Mouse (Mus musculus): ENCODE results near the gene Lyzl6. TPM values are rescaled to one million over a fixed set of nuclear protein-coding genes. Genes with fewer than 3 reads are reported as not detected.

Lyzl6 gene
- polyA plus RNA-seq, 1 experiment: not detected

GRCm38 (mm10) chr11:103636261-103636660 is 2.4 kb downstream of the Lyzl6 start:
- Histone ChIP-seq H3ac (ENCODE audit: control insufficient read depth, insufficient read length) (no peak overlapping the region), H3K79me2 (ENCODE audit: control insufficient read depth, insufficient read depth) (no peaks in the 10 kb centered on the region), H3K27me3 (ENCODE audit: control insufficient read depth, insufficient read depth, insufficient read length) (peaks cover 37% of the 10 kb centered on the region), H3K36me3 (ENCODE audit: control insufficient read depth, insufficient read depth) (no peaks in the 10 kb centered on the region), H3K4me2 (ENCODE audit: low read depth) (no peak overlapping the region), H3K4me3 (no peak overlapping the region)
- no peak for TF ChIP-seq E2F4 (IDR thresholded peaks at IDR 0.05; ENCODE audit: insufficient read depth)
- no peak for TF ChIP-seq USF1 (IDR thresholded peaks at IDR 0.05; ENCODE audit: low read depth)
- no peak for TF ChIP-seq MYOD1 (IDR thresholded peaks at IDR 0.05; ENCODE audit: control insufficient read depth in 1 of 3, insufficient read length in 2 of 3, low read depth in 2 of 3)
- TF ChIP-seq CEBPB (IDR thresholded peaks at IDR 0.05; ENCODE audit: insufficient read depth, poor library complexity, severe bottlenecking): no peak
- TF ChIP-seq POLR2A (IDR thresholded peaks at IDR 0.05; ENCODE audit: insufficient read length, low read depth): no peak

DNA sequence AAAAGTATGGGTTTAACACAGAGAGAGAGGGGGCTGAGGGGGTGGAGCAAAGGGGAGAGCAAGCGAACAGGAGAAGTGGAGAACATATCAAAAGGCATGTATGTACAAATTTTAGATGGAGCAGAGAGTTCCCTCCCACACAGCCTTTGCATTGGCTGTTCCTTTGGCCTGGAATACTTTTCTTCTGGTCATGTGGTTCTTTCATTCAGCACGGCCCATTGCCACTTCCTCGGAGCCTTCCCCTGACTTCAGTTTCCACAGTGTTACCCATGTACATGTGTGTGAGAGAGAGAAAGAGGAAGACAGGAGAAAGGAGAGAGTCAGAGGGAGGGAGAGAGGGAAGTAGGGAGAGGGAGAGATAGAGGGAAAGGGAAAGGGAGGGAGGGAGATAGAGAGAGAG is 3.2 kb downstream of the Lyzl6 start:
- peaks cover 29% of the 10 kb centered on the region for H3K27me3 ChIP-seq (ENCODE audit: control insufficient read depth, insufficient read depth, insufficient read length)
- no peak for TF ChIP-seq TCF3 (IDR thresholded peaks at IDR 0.05; ENCODE audit: insufficient read length, low read depth)
- TF ChIP-seq E2F4 (IDR thresholded peaks at IDR 0.05; ENCODE audit: insufficient read depth): no peak
- TF ChIP-seq TCF12 (IDR thresholded peaks at IDR 0.05; ENCODE audit: insufficient read depth, poor library complexity, severe bottlenecking): no peak
- TF ChIP-seq SRF (IDR thresholded peaks at IDR 0.05; ENCODE audit: control insufficient read depth, insufficient read length, low read depth): no peak
- no peak for TF ChIP-seq USF1 (IDR thresholded peaks at IDR 0.05; ENCODE audit: low read depth)
- no peak for TF ChIP-seq MYOD1 (IDR thresholded peaks at IDR 0.05; ENCODE audit: control insufficient read depth in 1 of 3, insufficient read length in 2 of 3, low read depth in 2 of 3)
- no peak for TF ChIP-seq MYOG (IDR thresholded peaks at IDR 0.05; ENCODE audit: control insufficient read depth in 1 of 3, insufficient read depth in 1 of 3, insufficient read length in 2 of 3, low read depth in 2 of 3)
- no peak for TF ChIP-seq POLR2A (IDR thresholded peaks at IDR 0.05; ENCODE audit: insufficient read length, low read depth)
- no peak for TF ChIP-seq REST (IDR thresholded peaks at IDR 0.05; ENCODE audit: insufficient read depth, insufficient read length)
- no peak for TF ChIP-seq POLR2AphosphoS2 (IDR thresholded peaks at IDR 0.05; ENCODE audit: insufficient read length, low read depth)
- TF ChIP-seq MAX (IDR thresholded peaks at IDR 0.05; ENCODE audit: low read depth): no peak
- no peak for TF ChIP-seq CEBPB (IDR thresholded peaks at IDR 0.05; ENCODE audit: insufficient read depth, poor library complexity, severe bottlenecking)
- H3K79me2 ChIP-seq (ENCODE audit: control insufficient read depth, insufficient read depth): no peaks in the 10 kb centered on the region
- H3ac ChIP-seq (ENCODE audit: control insufficient read depth, insufficient read length): no peak overlapping the region
- H3K4me2 ChIP-seq (ENCODE audit: low read depth): no peak overlapping the region
- no peaks in the 10 kb centered on the region for H3K36me3 ChIP-seq (ENCODE audit: control insufficient read depth, insufficient read depth)
- no peak overlapping the region for H3K4me3 ChIP-seq

DNA sequence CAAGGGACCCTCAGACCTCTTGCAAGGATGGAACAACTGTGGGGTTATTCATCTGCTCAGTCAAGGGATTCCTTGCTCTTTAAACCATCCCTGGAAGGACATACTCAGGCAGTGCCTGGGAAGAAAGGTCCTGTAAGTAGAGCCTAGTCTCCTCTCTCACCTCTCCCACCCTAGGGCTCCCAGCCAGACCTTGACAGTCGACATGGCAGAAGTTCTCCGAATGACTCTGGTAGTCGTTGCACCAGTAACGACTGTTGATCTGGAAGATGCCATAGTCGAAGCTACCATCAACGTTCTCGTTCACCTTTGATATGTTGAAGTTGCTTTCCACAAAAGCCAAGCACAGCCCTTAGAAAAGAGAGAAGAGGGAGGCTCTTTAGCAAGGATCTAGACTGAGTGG is 3.9 kb downstream of the Lyzl6 start:
- Histone ChIP-seq H3K27me3 (ENCODE audit: control insufficient read depth, insufficient read depth, insufficient read length) (peaks cover 24% of the 10 kb centered on the region), H3K79me2 (ENCODE audit: control insufficient read depth, insufficient read depth) (no peaks in the 10 kb centered on the region), H3K36me3 (ENCODE audit: control insufficient read depth, insufficient read depth) (no peaks in the 10 kb centered on the region), H3ac (ENCODE audit: control insufficient read depth, insufficient read length) (no peak overlapping the region), H3K4me2 (ENCODE audit: low read depth) (no peak overlapping the region), H3K4me3 (no peak overlapping the region)
- TF ChIP-seq TCF12 (IDR thresholded peaks at IDR 0.05; ENCODE audit: insufficient read depth, poor library complexity, severe bottlenecking) (no peak), USF1 (IDR thresholded peaks at IDR 0.05; ENCODE audit: low read depth) (no peak), TCF3 (IDR thresholded peaks at IDR 0.05; ENCODE audit: insufficient read length, low read depth) (no peak), POLR2AphosphoS2 (IDR thresholded peaks at IDR 0.05; ENCODE audit: insufficient read length, low read depth) (no peak), MYOD1 (IDR thresholded peaks at IDR 0.05; ENCODE audit: control insufficient read depth in 1 of 3, insufficient read length in 2 of 3, low read depth in 2 of 3) (no peak), MYOG (IDR thresholded peaks at IDR 0.05; ENCODE audit: control insufficient read depth in 1 of 3, insufficient read depth in 1 of 3, insufficient read length in 2 of 3, low read depth in 2 of 3) (no peak), MAX (IDR thresholded peaks at IDR 0.05; ENCODE audit: low read depth) (no peak), POLR2A (IDR thresholded peaks at IDR 0.05; ENCODE audit: insufficient read length, low read depth) (no peak), CEBPB (IDR thresholded peaks at IDR 0.05; ENCODE audit: insufficient read depth, poor library complexity, severe bottlenecking) (no peak), E2F4 (IDR thresholded peaks at IDR 0.05; ENCODE audit: insufficient read depth) (no peak)

- no peak overlapping the region for H3K4me2 ChIP-seq (ENCODE audit: low read depth)
- H3K4me3 ChIP-seq: no peak overlapping the region
- H3K27me3 ChIP-seq (ENCODE audit: control insufficient read depth, insufficient read depth, insufficient read length): peaks cover 7% of the 10 kb centered on the region
- no peak for TF ChIP-seq REST (IDR thresholded peaks at IDR 0.05; ENCODE audit: insufficient read depth, insufficient read length)
- no peak for TF ChIP-seq POLR2A (IDR thresholded peaks at IDR 0.05; ENCODE audit: insufficient read length, low read depth)
- no peak for TF ChIP-seq USF1 (IDR thresholded peaks at IDR 0.05; ENCODE audit: low read depth)
- TF ChIP-seq MYOG (IDR thresholded peaks at IDR 0.05; ENCODE audit: control insufficient read depth in 1 of 3, insufficient read depth in 1 of 3, insufficient read length in 2 of 3, low read depth in 2 of 3): no peak
- no peak for TF ChIP-seq SRF (IDR thresholded peaks at IDR 0.05; ENCODE audit: control insufficient read depth, insufficient read length, low read depth)
- no peak for TF ChIP-seq TCF12 (IDR thresholded peaks at IDR 0.05; ENCODE audit: insufficient read depth, poor library complexity, severe bottlenecking)
- no peak for TF ChIP-seq MYOD1 (IDR thresholded peaks at IDR 0.05; ENCODE audit: control insufficient read depth in 1 of 3, insufficient read length in 2 of 3, low read depth in 2 of 3)
- H3ac ChIP-seq (ENCODE audit: control insufficient read depth, insufficient read length): no peak overlapping the region
- no peaks in the 10 kb centered on the region for H3K79me2 ChIP-seq (ENCODE audit: control insufficient read depth, insufficient read depth)
- no peaks in the 10 kb centered on the region for H3K36me3 ChIP-seq (ENCODE audit: control insufficient read depth, insufficient read depth)
Observed at GRCm38 (mm10) chr11:103627453-103627852, 11.2 kb downstream of the Lyzl6 start.

DNA sequence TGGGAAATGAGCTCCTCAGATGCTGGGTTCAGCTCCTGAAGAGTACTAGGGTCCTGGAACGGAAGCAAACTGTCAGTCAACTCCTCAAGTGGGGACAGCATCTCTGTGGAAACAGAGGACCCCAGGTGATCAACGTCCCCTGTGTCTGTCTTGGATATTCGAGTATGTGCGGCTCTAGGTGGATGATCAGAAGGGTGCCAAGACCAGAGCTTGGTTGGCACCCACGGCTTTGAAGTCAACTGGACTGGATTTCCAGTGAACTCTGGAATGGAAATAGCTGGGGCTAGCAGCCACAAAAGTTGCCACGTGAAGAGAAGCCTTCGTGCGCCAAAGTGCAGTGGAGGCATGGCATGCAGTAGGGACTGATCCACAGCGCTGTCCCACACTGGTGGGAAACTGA is 17.6 kb downstream of the Lyzl6 start, which contains the start of gene Gm884:
TSS of gene Gm884 (minus strand) at position 101 of the 400 bp plus-strand sequence.
- no peaks in the 10 kb centered on the region for H3K79me2 ChIP-seq (ENCODE audit: control insufficient read depth, insufficient read depth)
- no peak within 1 kb of the TSS for H3K4me3 ChIP-seq

More for the DNA sequence above, 17.6 kb downstream of the Lyzl6 start, which contains the start of gene Gm884:
- no peak within 1 kb of the TSS for H3ac ChIP-seq (ENCODE audit: control insufficient read depth, insufficient read length)
- H3K4me2 ChIP-seq (ENCODE audit: low read depth): no peak within 1 kb of the TSS
- TF ChIP-seq TCF12 (IDR thresholded peaks at IDR 0.05; ENCODE audit: insufficient read depth, poor library complexity, severe bottlenecking): no peak
- H3K27me3 ChIP-seq (ENCODE audit: control insufficient read depth, insufficient read depth, insufficient read length): peaks cover 4% of the 10 kb centered on the region
- H3K36me3 ChIP-seq (ENCODE audit: control insufficient read depth, insufficient read depth): no peaks in the 10 kb centered on the region

Measured in myocyte (in vitro differentiated cells).